Mouse (Mus musculus) kidney, adult 2 months (tissue): Measurements from ENCODE around the gene Syngr3. TPM values are rescaled to one million over a fixed set of nuclear protein-coding genes. Genes with fewer than 3 reads are reported as not detected.
"Not testable (repeated sequence)": the region's sequence is repeated elsewhere in the genome, so short reads cannot be mapped to it uniquely, and the experiment has no call there.

Source experiments
- DNase-seq: peaks from one replicate; pipeline ENCODE4 v3.0.0; 2021
- H3K27ac ChIP-seq: fragments of 200-500 bp; 2 replicates; pipeline ENCODE4 v1.5.1; 2012; ENCODE audit warnings: low read depth, low read length, control low read depth, inconsistent platforms; ENCODE audit not compliant: insufficient read depth
- H3K27me3 ChIP-seq: fragments of 200-500 bp; replicated peaks from 2 replicates; pipeline ENCODE4 v1.6.1; 2012; ENCODE audit warnings: mild to moderate bottlenecking, moderate library complexity, low read length, inconsistent platforms; ENCODE audit not compliant: control insufficient read depth, insufficient read depth
- H3K36me3 ChIP-seq: fragments of 200-500 bp; 2 replicates; pipeline ENCODE4 v1.6.1; 2012; ENCODE audit warnings: mild to moderate bottlenecking, moderate library complexity, low read length, inconsistent platforms; ENCODE audit not compliant: control insufficient read depth, insufficient read depth
- H3K4me1 ChIP-seq: fragments of 200-500 bp; 2 replicates; pipeline ENCODE4 v1.6.1; 2011; ENCODE audit warnings: low read length; ENCODE audit not compliant: control insufficient read depth, insufficient read depth
- H3K4me3 ChIP-seq: fragments of 200-500 bp; 2 replicates; pipeline ENCODE4 v1.5.1; 2011; ENCODE audit warnings: mild to moderate bottlenecking, low read depth, low read length, control low read depth; ENCODE audit not compliant: insufficient read depth
- CTCF ChIP-seq: fragments of 200-500 bp; conservative IDR thresholded peaks from 2 replicates; pipeline ENCODE4 v1.5.1; 2011; ENCODE audit warnings: low read depth, mild to moderate bottlenecking, control low read depth, low read length, moderate library complexity, mixed read lengths; ENCODE audit not compliant: insufficient read depth, insufficient read length
- POLR2A ChIP-seq: fragments of 200-500 bp; IDR thresholded peaks from one replicate; pipeline ENCODE4 v1.6.1; 2011; ENCODE audit warnings: low read depth, low read length, control low read depth
- WGBS: fragments of 180-500 bp; shearing (Covaris S2); methylation state at CpG from one replicate; pipeline ENCODE4 v1.1.7; 2018; 5-methylcytosine and 5-hydroxymethylcytosine counted together
- polyA plus RNA-seq: library from polyadenylated mRNA; depleted of rRNA; stranded (reverse); fragments of >200 nt; gene quantifications from 2 replicates; pipeline ENCODE4 v1.2.3, GENCODE M21; 2012

Gene Syngr3
- polyA plus RNA-seq, 1 experiment = 2.2 TPM

- Histone ChIP-seq H3K4me1 (peaks cover 8% of the 10 kb centered on the region; the same call in 1 of the 2 replicates), H3K4me3 (peak overlapping the region; percentile 86), H3K27ac (peak overlapping the region; percentile 62), H3K27me3 (no peaks in the 10 kb centered on the region), H3K36me3 (no peaks in the 10 kb centered on the region; the same call in 1 of the 2 replicates)
- under 1% methylated on average over 61 of the region's 61 CpGs for WGBS
- TF ChIP-seq POLR2A = peak; percentile 82
- TF ChIP-seq CTCF = no peak
- peak; percentile 99 for DNase-seq
These were observed 29.9 kb upstream of the Syngr3 start for GRCm38 (mm10) chr17:24719494-24720222.

- not testable (repeated sequence) for H3K27me3 ChIP-seq, H3K27ac ChIP-seq, H3K4me1 ChIP-seq, H3K36me3 ChIP-seq, DNase-seq
- WGBS = 61% methylated on average over 5 of the region's 5 CpGs
- H3K4me3 ChIP-seq = peak overlapping the region; percentile 86
These were observed 29.2 kb upstream of the Syngr3 start for GRCm38 (mm10) chr17:24718938-24719337.

GRCm38 (mm10) chr17:24717943-24718342 lies 28.2 kb upstream of the Syngr3 start, which contains the start of the genes Rnf151 and Rps2:
Gene Rnf151, minus strand, starts transcription at chr17:24718063.
Gene Rps2, plus strand, starts transcription at chr17:24718116.
- TF ChIP-seq POLR2A (no peak), CTCF (no peak)
- Histone ChIP-seq H3K27ac (no peak within 1 kb of the TSS), H3K27me3 (no peaks in the 10 kb centered on the region), H3K36me3 (no peaks in the 10 kb centered on the region; the same call in 1 of the 2 replicates), H3K4me3 (no peak within 1 kb of the TSS), H3K4me1 (peaks cover 6% of the 10 kb centered on the region; the same call in 1 of the 2 replicates)
- WGBS = 86% methylated on average over 4 of the region's 4 CpGs
- no peak for DNase-seq

GRCm38 (mm10) chr17:24716166-24716682 lies 26.5 kb upstream of the Syngr3 start:
- H3K4me1 ChIP-seq = peaks cover 6% of the 10 kb centered on the region; the same call in 1 of the 2 replicates
- H3K36me3 ChIP-seq = no peaks in the 10 kb centered on the region
- no peak for DNase-seq
- 92% methylated on average over 15 of the region's 15 CpGs for WGBS
- H3K27me3 ChIP-seq = no peaks in the 10 kb centered on the region
- H3K27ac ChIP-seq = no peak overlapping the region
- no peak for TF ChIP-seq CTCF
- TF ChIP-seq POLR2A = no peak
- H3K4me3 ChIP-seq = no peak overlapping the region

- 50% methylated on average over 6 of the region's 6 CpGs for WGBS
These were observed 25.8 kb upstream of the Syngr3 start for GRCm38 (mm10) chr17:24715556-24715955.

GRCm38 (mm10) chr17:24708646-24709045 lies 18.9 kb upstream of the Syngr3 start:
- WGBS = 30% methylated on average over 2 of the region's 2 CpGs
- H3K27me3 ChIP-seq = no peaks in the 10 kb centered on the region
- no peak for TF ChIP-seq POLR2A
- TF ChIP-seq CTCF = 0 out of 2 replicates have a peak, but pooled peaks have one; percentile 1
- H3K36me3 ChIP-seq = no peaks in the 10 kb centered on the region
- DNase-seq = peak; percentile 27
- H3K4me3 ChIP-seq = no peak overlapping the region
- no peak overlapping the region for H3K27ac ChIP-seq
- no peaks in the 10 kb centered on the region; the same call in 1 of the 2 replicates for H3K4me1 ChIP-seq

More at GRCm38 (mm10) chr17:24715556-24715955, 25.8 kb upstream of the Syngr3 start:
- H3K27me3 ChIP-seq = no peaks in the 10 kb centered on the region
- peak; percentile 23 for DNase-seq
- H3K36me3 ChIP-seq = no peaks in the 10 kb centered on the region
- peaks cover 6% of the 10 kb centered on the region; the same call in 1 of the 2 replicates for H3K4me1 ChIP-seq
- TF ChIP-seq CTCF (no peak), POLR2A (no peak)
- H3K27ac ChIP-seq = no peak overlapping the region
- H3K4me3 ChIP-seq = no peak overlapping the region

GRCm38 (mm10) chr17:24707801-24708425 lies 18.2 kb upstream of the Syngr3 start:
- no peaks in the 10 kb centered on the region for H3K27me3 ChIP-seq
- WGBS = 2% methylated on average over 24 of the region's 24 CpGs
- peak overlapping the region; percentile 18; the same call in 1 of the 2 replicates for H3K27ac ChIP-seq
- H3K36me3 ChIP-seq = no peaks in the 10 kb centered on the region
- TF ChIP-seq POLR2A = no peak
- TF ChIP-seq CTCF = no peak
- H3K4me1 ChIP-seq = no peaks in the 10 kb centered on the region; the same call in 1 of the 2 replicates
- peak overlapping the region; percentile 58 for H3K4me3 ChIP-seq
- peak; percentile 40 for DNase-seq
